Mouse (Mus musculus) testis, postnatal 14 days (tissue): ENCODE results near the gene Gm5965.
"Not testable (repeated sequence)": the region's sequence is repeated elsewhere in the genome, so short reads cannot be mapped to it uniquely, and the experiment has no call there.

Experiments
- DNase-seq: peaks from one replicate; pipeline ENCODE4 v3.0.0; 2021; ENCODE audit warnings: low spot score

The Gm5965 gene

DNA sequence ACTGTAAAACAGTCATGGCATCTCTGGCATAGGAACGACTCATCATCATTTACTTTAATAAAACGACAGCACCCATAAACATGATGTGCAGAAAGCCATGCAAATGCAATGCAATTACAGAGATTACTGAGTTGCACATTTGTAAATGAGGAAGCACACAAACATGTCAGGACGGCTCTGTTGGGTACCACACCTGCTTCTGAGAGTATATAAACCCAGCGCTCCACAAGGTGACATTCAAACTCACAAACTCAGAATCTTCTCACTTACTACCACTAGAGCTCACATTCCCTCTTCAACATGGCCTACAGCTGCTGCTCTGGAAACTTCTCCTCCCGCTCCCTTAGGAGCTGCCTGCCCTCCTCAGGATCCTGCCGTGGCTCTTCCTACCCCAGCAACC, at the start of gene Gm5965:
Gene Gm5965 (plus strand): TSS at position 301 of the 400 bp plus-strand sequence.
- DNase-seq = no peak

DNA sequence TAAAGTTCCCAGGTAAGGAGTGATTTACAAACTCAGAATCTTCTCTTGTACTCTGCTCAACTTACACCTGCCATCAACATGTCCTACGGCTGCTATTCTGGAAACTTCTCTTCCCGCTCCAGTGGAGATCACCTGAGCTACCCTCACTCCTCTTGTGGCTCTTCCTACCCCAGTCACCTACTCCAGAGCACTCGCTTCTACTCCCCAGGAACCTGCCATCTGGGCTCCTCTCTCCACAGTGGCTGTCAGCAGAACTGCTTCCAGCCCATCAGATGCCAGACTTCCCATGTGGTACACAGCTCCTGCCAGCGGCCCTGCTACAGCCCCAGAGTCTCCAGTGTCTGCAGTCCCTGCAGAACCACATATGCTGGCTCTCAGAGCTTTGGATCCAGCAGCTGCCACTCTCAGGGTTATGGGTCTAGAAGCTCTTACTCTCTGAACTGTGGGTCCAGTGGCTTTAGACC, 48.9 kb upstream of the Gm5965 start, which contains the start of gene Krtap13-1:
Gene Krtap13-1 (plus strand): TSS at position 51 of the 464 bp plus-strand sequence.
- DNase-seq = no peak

DNA sequence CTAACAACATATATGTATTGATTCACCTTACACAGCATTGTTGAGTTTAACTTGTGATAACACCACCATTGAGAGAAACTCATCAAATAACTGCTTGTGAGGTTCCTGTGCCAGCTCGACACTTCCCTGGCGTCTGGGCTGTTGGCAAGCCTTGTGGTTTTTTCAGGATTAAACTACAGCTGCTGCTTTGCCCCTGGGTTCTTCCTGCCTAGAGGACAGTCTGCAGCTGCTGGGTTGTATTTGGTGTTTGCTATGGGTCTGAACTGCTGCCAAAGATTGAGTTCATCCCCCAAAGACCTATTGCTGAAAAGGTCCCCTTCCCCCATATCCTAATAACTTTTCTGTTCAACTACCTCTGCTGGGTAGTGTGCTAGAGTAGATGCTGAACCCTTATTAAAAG, 42.3 kb upstream of the Gm5965 start:
- no peak for DNase-seq

DNA sequence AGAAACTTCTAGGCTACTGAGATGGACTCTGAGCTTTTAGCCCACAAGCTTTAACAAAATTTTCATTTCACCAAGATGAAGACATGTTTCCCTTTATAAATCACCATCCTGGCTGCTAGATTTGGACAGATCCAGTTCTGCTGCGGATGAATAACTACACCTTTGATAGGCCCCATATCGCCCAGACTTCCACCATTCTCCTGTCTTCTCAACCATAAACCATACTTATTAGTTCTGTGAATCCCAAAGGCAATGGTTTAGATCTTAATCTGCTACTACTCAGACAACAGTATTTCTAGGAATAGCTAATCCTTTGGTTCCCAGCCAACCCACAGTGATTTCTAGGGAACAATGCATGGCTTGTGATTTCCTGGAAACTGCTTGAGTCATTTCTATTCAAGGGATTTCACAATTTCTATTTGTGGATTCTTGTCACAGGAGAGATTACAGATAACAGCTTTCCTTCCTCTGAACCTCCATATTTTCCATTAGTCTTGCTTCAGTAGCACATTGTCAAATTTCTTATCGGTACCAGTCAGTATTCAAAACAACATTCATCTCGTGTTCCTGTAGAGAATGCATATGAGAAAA, 32.9 kb upstream of the Gm5965 start:
- DNase-seq = no peak

DNA sequence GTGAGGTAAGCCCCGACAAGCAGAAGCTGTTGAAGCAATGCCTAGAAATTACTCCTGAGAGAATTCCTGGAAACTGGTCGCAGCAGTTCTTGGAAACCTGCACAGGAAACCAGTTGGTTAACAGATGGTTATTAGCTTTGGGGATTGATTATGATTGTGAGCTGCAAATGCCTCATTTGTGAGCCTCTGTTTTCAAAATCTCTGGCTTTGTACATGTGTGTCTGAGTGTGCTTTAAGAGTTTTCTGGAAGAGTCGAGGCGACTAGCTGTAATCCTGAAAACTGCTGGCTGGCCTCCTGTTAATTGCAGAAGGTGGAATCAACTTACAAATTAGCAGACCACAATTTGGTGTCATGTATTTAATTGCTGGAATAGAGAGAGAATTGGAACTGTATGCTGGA, 29.8 kb upstream of the Gm5965 start:
- no peak for DNase-seq

DNA sequence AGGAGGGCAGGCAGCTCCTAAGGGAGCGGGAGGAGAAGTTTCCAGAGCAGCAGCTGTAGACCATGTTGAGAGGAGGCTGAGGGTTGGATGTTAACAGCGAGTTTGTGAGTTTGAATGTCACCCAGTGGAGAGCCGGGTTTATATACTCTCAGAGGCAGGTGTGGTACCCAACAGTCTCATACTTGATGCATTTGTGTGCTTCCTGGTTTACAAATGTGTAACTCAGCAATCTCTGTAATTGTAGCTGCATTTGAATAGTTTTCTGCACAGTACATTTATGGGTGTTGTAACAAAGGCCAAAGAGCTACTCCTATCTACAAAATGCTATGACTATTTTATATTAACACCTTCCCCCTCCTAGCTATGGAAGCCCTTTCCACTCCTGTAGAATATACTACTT, 26.2 kb upstream of the Gm5965 start, which contains the start of gene Krtap13:
Gene Krtap13 (minus strand): TSS at position 101 of the 400 bp plus-strand sequence.
- DNase-seq = not testable (repeated sequence)

DNA sequence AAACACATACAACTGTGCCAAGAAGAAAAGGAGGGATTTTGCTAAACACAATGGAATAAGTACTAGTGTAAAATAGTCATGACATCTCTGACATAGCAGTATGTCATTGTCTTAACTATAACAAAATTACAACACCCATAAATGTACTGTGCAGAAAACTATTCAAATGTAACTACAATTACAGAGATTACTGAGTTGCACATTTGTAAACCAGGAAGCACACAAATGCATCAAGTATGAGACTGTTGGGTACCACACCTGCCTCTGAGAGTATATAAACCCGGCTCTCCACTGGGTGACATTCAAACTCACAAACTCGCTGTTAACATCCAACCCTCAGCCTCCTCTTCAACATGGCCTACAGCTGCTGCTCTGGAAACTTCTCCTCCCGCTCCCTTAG, 19.1 kb upstream of the Gm5965 start, which contains the start of gene 2310034C09Rik:
Gene 2310034C09Rik (plus strand): TSS at position 301 of the 400 bp plus-strand sequence.
- not testable (repeated sequence) for DNase-seq

DNA sequence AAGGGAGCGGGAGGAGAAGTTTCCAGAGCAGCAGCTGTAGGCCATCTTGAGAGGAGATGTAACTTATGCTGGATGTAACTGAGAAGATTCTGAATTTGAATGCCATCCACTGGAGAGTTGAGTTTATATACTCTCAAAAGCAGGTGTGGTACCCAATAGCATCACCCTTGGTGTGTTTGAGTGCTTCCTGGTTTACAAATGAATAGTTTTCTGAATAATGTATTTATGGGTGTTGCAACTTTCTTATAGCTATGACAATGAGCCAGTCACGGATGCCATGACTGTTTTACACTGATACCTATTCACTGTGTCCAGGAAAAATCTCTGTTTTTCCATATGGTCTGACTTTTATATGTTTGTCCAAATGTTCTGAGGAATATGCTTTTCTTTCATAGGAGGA, 3.6 kb upstream of the Gm5965 start, which contains the start of gene 2310057N15Rik:
Gene 2310057N15Rik (minus strand): TSS at position 101 of the 400 bp plus-strand sequence.
- no peak for DNase-seq

DNA sequence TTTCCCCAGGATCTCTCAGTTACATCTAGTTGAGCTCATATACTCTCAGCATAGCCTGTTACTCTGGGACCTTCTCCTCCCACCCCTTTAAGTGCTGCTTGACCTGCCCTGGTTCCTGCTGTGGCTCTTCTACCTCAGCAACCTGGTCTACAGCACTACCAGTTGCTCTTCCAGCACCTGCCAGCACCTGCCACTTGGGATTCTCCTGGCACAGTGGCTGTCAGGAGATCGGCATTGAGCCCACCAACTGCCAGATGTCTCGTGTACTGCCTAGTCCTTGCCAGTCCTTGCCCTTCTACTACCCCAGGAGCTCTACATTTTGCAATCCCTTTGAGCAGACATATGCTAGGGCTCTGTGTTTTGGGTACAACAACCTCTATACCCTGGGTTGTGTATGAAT, 9.1 kb downstream of the Gm5965 start:
- no peak for DNase-seq

DNA sequence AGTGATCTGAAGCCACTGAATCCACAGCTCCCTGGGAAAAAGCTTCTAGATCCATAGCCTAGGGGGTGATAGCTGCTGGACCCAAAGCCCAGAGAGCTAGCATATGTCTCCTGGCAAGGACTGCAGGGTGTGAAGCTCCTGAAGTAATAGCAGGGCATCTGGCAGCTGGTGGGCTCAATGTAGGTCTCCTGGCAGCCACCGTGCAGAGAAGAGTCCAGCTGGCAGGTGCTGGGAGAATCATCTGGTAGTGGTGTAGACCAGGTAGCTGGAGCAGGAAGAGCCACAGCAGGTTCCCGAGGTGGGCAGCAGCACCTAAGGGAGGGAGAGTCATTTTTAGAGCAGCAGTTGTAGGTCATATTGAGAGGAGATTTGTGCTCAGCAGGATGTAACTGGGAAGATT, 34.1 kb downstream of the Gm5965 start, which contains the start of gene Gm20741:
Gene Gm20741 (minus strand): TSS at position 394 of the 400 bp plus-strand sequence.
- no peak for DNase-seq

DNA sequence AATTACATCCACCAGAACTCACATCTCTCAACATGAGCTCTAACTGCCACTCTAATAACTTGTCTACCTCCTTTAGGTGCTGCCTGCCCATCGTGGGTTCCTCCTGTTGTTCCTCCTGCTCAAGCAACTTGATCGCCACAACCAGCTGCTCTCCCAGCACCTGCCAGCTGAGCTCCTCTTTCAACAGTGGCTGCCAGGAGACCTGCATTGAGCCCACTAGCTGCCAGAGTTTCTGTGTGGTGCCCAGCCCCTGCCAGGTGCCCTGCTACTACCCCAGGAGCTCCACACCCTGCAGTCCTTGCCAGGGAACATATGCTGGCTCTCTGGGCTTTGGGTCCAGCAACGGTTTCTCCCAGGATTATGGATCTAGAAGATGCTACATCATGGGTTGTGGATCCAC, 42.4 kb downstream of the Gm5965 start, which contains the start of gene Krtap15:
Gene Krtap15 (plus strand): TSS at position 150 of the 400 bp plus-strand sequence.
- DNase-seq = no peak

DNA sequence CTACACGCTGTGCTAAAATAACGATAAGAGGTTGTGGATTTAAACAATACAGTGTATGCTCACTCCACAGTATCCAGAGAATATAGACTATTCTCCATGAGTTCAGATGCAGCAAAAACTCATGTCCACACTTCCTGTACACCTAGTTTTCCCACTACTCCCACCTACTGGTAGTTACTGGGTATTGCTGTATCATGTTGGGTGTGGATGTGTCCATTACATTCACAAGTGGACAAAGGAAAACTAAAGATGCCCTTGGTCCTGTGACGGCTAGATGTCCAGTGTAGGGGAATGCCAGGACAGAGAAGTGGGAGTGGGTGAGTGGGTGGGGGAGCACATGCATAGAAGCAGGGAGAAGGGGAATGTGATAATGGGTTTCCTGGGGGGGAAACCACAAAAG, 46.0 kb downstream of the Gm5965 start:
- DNase-seq = no peak

DNA sequence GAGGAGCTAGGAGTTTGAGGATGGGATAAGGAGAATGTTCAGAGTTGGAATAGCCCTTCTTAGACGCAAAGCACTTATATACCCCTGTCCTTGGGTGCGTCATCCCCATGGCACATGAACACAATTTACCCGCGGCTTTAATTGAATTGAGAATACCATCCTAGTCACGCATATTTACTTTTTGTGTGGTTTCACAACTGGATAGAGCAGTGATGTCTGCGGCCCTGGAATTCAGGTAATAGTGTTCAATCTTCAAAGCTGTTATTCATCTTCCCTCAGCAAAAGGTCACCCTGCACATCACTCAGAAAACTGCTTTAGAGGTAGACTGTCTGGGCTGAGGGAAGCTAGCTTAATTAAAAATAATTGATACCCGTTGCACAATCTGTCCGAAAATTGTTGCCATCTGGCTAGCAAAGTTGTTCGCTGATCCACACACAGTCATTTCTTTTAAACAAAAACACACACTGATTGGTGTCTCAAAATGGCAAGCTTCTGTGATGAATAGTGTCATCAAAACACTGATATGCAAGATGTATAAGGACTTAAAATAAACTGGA, 48.5 kb downstream of the Gm5965 start, which contains the start of gene Krtap14:
Gene Krtap14 (minus strand): TSS at position 51 of the 558 bp plus-strand sequence.
- no peak for DNase-seq

DNA sequence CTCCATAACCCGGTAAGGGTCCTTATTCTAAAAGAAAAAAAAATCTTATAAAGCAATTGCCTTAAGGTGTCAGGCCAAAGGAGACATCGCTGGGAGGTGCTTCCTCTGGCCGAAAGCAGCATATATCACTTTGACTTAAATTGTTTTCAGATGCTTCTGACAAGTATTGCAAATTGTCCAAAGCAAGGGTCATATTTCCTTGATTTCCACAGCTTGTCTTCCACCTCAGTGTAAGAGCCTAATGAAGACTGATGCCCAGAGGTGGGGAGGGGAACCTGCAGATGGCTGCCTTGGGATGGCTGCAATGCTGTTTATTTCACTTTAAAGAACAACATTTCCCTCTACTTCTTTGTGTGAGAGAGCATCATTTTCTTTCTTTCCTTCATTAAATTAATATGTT, 49.3 kb downstream of the Gm5965 start:
- no peak for DNase-seq
